Mouse (Mus musculus): ENCODE results near the gene Olfr488. TPM values are rescaled to one million over a fixed set of nuclear protein-coding genes. Genes with fewer than 3 reads are reported as not detected.

Gene Olfr488
- not detected for polyA plus RNA-seq (2014; fragmentation: Illumina TruSeq; extraction: RNeasy Lipid Tissue Mini Kit (QIAGEN cat#74804); ENCODE audit: insufficient read depth, low read depth, low replicate concordance)

GRCm38 (mm10) chr7:108258247-108258646 is at the start of gene Olfr488:
TSS of gene Olfr488 (minus strand) at chr7:108258347.

GRCm38 (mm10) chr7:108288834-108289233 is 30.7 kb upstream of the Olfr488 start, which contains the start of gene Olfr490:
TSS of gene Olfr490 (minus strand) at chr7:108288934.

GRCm38 (mm10) chr7:108214536-108214935 is 43.6 kb downstream of the Olfr488 start, which contains the start of gene Olfr487:
TSS of gene Olfr487 (minus strand) at chr7:108214636.

Other genes with a start within 250 kb of the Olfr488 start
- gene Olfr478, start 224.4 kb downstream of the Olfr488 start, polyA plus RNA-seq (2014; fragmentation: Illumina TruSeq; extraction: RNeasy Lipid Tissue Mini Kit (QIAGEN cat#74804); ENCODE audit: insufficient read depth, low read depth, low replicate concordance), result not detected
- not detected for gene Olfr479, start 207.7 kb downstream of the Olfr488 start, polyA plus RNA-seq (2014; fragmentation: Illumina TruSeq; extraction: RNeasy Lipid Tissue Mini Kit (QIAGEN cat#74804); ENCODE audit: insufficient read depth, low read depth, low replicate concordance)
- gene Olfr480, start 191.0 kb downstream of the Olfr488 start, polyA plus RNA-seq (2014; fragmentation: Illumina TruSeq; extraction: RNeasy Lipid Tissue Mini Kit (QIAGEN cat#74804); ENCODE audit: insufficient read depth, low read depth, low replicate concordance), result not detected
- gene Olfr481, start 178.5 kb downstream of the Olfr488 start, polyA plus RNA-seq (2014; fragmentation: Illumina TruSeq; extraction: RNeasy Lipid Tissue Mini Kit (QIAGEN cat#74804); ENCODE audit: insufficient read depth, low read depth, low replicate concordance), result not detected
- not detected for gene Olfr482, start 160.8 kb downstream of the Olfr488 start, polyA plus RNA-seq (2014; fragmentation: Illumina TruSeq; extraction: RNeasy Lipid Tissue Mini Kit (QIAGEN cat#74804); ENCODE audit: insufficient read depth, low read depth, low replicate concordance)
- not detected for gene Olfr483, start 157.5 kb downstream of the Olfr488 start, polyA plus RNA-seq (2014; fragmentation: Illumina TruSeq; extraction: RNeasy Lipid Tissue Mini Kit (QIAGEN cat#74804); ENCODE audit: insufficient read depth, low read depth, low replicate concordance)
- not detected for gene Olfr484, start 130.9 kb downstream of the Olfr488 start, polyA plus RNA-seq (2014; fragmentation: Illumina TruSeq; extraction: RNeasy Lipid Tissue Mini Kit (QIAGEN cat#74804); ENCODE audit: insufficient read depth, low read depth, low replicate concordance)
- gene Olfr485, start 98.5 kb downstream of the Olfr488 start, polyA plus RNA-seq (2014; fragmentation: Illumina TruSeq; extraction: RNeasy Lipid Tissue Mini Kit (QIAGEN cat#74804); ENCODE audit: insufficient read depth, low read depth, low replicate concordance), result not detected
- not detected for gene Olfr486, start 85.6 kb downstream of the Olfr488 start, polyA plus RNA-seq (2014; fragmentation: Illumina TruSeq; extraction: RNeasy Lipid Tissue Mini Kit (QIAGEN cat#74804); ENCODE audit: insufficient read depth, low read depth, low replicate concordance)
- gene Olfr487, start 43.7 kb downstream of the Olfr488 start, polyA plus RNA-seq (2014; fragmentation: Illumina TruSeq; extraction: RNeasy Lipid Tissue Mini Kit (QIAGEN cat#74804); ENCODE audit: insufficient read depth, low read depth, low replicate concordance), result not detected
- gene Olfr490, start 30.6 kb upstream of the Olfr488 start, polyA plus RNA-seq (2014; fragmentation: Illumina TruSeq; extraction: RNeasy Lipid Tissue Mini Kit (QIAGEN cat#74804); ENCODE audit: insufficient read depth, low read depth, low replicate concordance), result not detected
- gene Olfr491, start 55.1 kb upstream of the Olfr488 start, polyA plus RNA-seq (2014; fragmentation: Illumina TruSeq; extraction: RNeasy Lipid Tissue Mini Kit (QIAGEN cat#74804); ENCODE audit: insufficient read depth, low read depth, low replicate concordance), result not detected
- gene Olfr492, start 65.3 kb upstream of the Olfr488 start, polyA plus RNA-seq (2014; fragmentation: Illumina TruSeq; extraction: RNeasy Lipid Tissue Mini Kit (QIAGEN cat#74804); ENCODE audit: insufficient read depth, low read depth, low replicate concordance), result not detected
- not detected for gene Olfr493, start 88.6 kb upstream of the Olfr488 start, polyA plus RNA-seq (2014; fragmentation: Illumina TruSeq; extraction: RNeasy Lipid Tissue Mini Kit (QIAGEN cat#74804); ENCODE audit: insufficient read depth, low read depth, low replicate concordance)
- gene Olfr494, start 107.0 kb upstream of the Olfr488 start, polyA plus RNA-seq (2014; fragmentation: Illumina TruSeq; extraction: RNeasy Lipid Tissue Mini Kit (QIAGEN cat#74804); ENCODE audit: insufficient read depth, low read depth, low replicate concordance), result not detected
- not detected for gene Olfr495, start 134.8 kb upstream of the Olfr488 start, polyA plus RNA-seq (2014; fragmentation: Illumina TruSeq; extraction: RNeasy Lipid Tissue Mini Kit (QIAGEN cat#74804); ENCODE audit: insufficient read depth, low read depth, low replicate concordance)
- not detected for gene Olfr497, start 162.1 kb upstream of the Olfr488 start, polyA plus RNA-seq (2014; fragmentation: Illumina TruSeq; extraction: RNeasy Lipid Tissue Mini Kit (QIAGEN cat#74804); ENCODE audit: insufficient read depth, low read depth, low replicate concordance)
- gene Olfr498, start 207.0 kb upstream of the Olfr488 start, polyA plus RNA-seq (2014; fragmentation: Illumina TruSeq; extraction: RNeasy Lipid Tissue Mini Kit (QIAGEN cat#74804); ENCODE audit: insufficient read depth, low read depth, low replicate concordance), result not detected

All from lung, adult 10 weeks (tissue).